Mouse (Mus musculus) gastrocnemius, adult 8-10 months (tissue): ENCODE measurements around the gene Pik3ca. TPM values are rescaled to one million over a fixed set of nuclear protein-coding genes. Genes with fewer than 3 reads are reported as not detected.
"Not testable (repeated sequence)": the region's sequence is repeated elsewhere in the genome, so short reads cannot be mapped to it uniquely, and the experiment has no call there.

Source experiments
- DNase-seq, 2 experiments: peaks; one replicate each; pipeline ENCODE4 v3.0.0; 2022; ENCODE audit warnings: low spot score in 2 of 2
- total RNA-seq, 4 experiments: library from RNA; stranded (reverse); gene quantifications; 2 replicates each; pipeline ENCODE4 v1.2.4; 2022

Gene Pik3ca
- total RNA-seq, 4 experiments from 2014 or later: 40.7 to 50.6 (median 45.8) TPM

DNA sequence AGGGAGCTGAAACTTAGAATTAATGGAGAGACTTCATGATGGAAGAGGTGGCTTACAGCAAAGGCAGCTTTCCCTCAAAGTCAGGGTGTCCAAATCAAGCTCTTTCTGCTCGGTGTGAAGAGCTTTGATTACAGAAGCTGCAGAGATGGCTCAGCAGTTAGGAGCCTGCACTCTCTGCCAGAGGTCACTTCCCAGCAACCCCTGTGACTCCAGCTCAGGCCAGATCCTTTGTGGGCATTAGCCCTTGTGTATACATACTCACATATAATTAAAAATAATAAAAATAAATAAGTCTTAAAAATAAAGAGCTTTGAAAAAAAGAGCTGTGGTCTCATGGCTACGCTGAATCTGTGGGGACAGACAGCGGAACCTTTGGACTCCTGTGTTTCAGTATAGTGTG lies 4.1 kb downstream of the Pik3ca start:
- no peak for DNase-seq

DNA sequence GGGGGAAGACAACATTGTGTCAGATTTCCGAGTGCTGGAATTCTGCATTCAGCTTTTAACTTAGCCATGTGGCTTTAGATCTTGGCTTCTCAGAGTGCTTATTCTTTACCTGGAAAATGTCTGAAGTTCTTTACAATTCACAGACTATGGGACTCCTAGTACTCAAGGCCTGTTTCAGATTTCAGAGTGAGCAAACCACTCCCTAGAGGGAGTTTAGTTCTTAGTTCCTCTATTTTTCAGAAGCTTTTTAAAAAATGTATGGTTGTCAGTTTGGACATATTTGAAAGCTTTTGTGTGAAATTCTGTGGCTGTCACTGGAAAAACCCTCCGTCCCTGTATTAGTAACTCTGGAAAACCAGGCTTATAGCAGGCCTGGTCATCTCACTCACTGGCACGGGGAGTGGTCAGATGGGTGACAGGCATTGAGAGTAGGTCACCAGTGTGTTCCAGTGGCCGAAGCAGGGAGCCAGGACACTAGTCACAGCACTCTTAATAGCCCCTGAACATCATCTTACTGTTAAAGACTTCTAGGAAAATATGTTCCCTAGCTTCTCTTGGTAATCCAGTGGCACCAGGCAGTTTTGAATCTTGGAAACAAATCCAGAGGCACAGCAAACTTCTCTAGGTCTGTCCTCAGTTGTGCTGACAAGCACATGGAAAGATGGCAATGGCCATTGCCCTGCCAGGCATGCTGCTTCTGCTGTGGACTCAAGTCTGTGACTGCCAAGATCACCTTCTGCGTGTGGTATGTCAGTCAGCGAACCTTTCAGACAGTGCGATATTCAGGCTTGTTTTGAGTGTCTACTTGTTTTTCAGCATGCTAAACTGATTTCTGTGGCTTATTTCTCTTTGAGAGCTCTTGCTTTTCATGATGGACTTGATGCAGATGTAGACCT lies 5.8 kb downstream of the Pik3ca start:
- DNase-seq: peak; percentile 44 to 50

DNA sequence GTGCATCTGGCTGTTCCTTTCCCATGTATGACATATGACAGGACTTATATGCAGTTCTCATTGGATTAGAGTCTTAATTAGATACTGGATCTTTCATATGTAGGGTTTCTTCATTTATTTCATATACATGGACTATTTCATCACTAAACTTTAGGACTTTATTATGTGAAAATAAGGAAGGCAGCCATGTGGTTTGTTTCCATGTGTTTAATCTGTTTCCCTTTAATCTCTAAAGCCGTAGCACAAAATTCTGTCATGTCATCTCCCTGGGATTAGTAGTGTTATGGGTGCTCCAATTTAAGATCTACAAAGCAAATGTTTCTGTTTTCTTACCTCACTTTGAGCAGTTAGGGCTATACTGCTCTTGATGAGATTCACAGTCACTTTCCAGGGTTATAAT lies 8.2 kb downstream of the Pik3ca start:
- DNase-seq: no peak

- no peak for DNase-seq
These were observed 9.3 kb downstream of the Pik3ca start for GRCm38 (mm10) chr3:32406804-32407203.

DNA sequence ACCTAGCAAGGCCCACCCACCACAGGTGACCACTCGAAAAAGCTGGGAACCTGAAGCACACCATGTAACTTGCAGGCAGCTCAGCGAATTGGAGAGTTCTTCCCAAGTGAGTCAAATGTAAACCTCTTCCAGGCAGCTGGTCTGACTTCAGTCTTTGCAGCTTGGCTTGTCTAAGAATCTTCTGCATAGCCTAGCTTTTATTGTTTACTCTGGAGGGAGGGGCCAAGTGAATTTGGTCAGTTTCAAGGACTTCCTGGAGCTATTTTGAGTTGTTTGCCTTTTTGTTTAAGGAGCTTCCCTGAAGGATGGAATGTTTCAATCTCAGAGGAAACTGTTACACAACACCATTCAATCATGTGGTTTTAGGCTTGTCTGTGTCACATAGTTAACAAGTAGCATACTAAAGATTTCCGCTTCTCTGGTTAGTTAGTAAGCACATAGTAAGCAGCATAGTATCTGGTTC lies 11.4 kb downstream of the Pik3ca start:
- no peak for DNase-seq

DNA sequence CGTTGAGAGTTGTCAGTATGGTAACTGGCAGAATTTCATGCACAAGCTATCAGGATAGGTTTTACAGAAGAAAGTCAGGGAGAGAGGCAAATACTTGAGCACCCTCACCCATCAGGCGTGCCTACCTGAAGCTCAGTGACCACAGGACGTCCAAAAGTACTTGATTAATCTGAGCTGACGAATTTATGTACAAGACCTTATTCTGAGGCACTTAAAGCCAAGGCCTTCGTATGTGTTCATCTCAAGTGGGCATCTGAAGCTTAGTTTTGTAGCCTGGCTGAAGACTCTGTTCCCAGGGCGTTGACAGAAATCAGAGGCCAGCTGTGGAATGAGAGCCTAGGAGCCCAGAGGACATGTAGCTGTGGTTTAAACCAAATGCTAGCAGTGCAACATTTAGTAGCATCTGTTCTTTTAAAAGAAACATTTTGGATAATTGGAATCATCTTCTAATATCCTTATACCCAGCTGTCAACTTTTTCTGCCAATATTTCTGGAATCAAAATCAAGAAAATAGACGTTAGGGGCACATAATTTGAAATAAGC lies 15.1 kb downstream of the Pik3ca start:
- DNase-seq: no peak

DNA sequence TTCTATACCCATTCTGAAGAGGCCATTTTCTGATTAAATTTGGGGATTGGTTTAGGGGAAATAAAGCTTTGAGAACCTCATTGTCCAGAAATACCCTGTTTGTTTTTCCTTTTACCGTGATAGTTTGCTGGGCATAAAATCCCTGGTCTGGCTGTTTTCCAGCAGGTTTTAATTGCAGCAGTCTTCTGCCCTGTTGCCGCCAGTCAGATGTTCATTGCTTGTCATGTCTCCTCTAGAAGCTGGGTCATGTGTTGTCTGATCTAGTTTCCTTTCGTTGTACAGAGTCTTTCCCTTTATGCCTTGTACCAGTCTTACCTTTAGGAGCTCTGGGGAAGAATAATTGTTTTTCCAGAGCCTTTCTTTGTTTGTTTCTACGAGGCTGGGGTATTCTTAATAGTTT lies 16.9 kb downstream of the Pik3ca start:
- DNase-seq: no peak

DNA sequence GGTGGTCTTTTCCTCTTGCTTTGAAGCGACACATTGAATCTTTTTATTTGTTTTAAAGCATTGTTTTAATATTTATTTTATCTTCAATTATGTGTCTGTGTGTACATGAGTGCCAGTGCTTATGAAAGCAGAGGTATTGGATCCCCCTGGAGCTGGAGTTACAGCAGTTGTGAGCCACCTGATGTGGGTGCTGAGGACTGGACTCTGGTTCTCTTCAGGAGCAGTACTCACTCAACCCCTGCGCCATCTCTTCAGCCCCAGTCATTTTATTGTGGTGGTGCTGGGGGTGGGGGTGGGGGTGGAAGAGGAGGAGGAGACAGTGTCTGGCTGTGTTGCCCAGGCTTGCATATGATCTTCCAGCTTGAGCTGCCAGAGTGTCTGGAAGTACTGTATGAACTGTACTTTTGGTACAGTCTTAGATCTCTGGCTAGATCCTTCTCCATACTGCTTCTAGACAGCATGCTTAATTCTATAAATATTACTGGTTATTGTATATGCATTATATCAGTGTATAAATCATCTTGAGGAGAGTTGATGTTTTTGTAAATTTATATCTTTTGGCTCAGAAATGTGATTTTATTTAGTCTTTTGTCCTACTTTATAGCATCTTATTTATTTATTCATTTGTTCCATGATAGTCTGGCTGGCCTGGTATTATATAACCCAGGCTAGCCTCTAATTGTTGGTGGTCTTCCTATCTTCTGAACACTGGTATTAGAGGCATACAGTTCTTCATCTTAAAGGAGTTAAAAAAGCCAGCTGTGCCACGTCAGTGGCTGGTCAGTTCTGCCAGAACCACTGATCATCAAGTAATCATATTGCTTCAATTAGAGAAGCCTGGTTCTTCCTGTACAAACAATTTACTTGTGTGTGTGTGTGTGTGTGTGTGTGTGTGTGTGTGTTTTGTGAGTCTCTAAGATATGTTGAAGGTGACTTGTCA lies 18.2 kb downstream of the Pik3ca start:
- no peak for DNase-seq

DNA sequence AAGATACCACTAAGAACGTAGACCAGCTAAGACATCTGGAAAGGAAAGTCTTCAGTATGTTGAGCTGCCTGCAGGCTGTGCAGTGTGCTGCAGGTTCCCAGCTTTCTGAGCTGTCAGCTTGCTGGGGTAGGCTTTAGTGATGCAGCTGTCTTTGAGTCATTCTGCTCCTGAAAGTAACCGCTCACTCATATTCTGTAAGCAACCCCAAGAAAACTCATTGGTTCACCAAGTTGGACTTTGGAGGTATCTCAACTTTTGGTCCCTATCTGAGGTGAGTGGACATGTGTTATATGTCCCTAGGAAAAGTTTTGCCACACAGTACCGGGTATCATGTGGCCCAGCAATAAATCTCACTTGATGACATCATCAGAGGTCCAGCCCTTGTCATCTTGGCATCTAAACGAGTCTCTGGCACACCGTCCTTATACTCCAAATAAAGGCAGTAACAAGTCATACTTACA lies 20.3 kb downstream of the Pik3ca start:
- peak; percentile 22 to 23 for DNase-seq

- DNase-seq: no peak
These were observed 22.4 kb downstream of the Pik3ca start for GRCm38 (mm10) chr3:32419866-32420265.

- no peak for DNase-seq
These were observed 23.9 kb downstream of the Pik3ca start for GRCm38 (mm10) chr3:32421115-32422054.

DNA sequence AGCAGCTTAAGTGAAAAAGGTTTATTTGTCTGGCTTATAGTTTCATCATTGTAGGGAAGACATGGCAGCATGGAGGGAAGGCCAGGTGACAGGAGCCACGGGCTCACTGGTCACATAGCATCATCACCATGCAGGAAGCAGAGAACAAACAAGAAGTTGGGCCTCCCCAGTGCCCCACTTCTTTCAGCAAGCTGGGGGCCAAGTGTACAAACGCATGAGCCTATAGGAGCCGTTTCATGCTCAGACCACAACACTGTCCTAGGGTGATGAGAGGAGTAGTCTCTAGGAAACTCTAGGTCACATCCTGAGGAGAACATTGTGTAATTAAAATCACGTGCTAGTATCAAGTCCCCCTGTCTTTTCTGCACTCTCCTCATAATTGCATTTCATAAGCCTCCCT lies 30.2 kb downstream of the Pik3ca start:
- no peak for DNase-seq

GRCm38 (mm10) chr3:32428361-32428760 lies 30.9 kb downstream of the Pik3ca start:
- no peak for DNase-seq

GRCm38 (mm10) chr3:32428921-32429320 lies 31.4 kb downstream of the Pik3ca start:
- peak; percentile 14 to 21 for DNase-seq

DNA sequence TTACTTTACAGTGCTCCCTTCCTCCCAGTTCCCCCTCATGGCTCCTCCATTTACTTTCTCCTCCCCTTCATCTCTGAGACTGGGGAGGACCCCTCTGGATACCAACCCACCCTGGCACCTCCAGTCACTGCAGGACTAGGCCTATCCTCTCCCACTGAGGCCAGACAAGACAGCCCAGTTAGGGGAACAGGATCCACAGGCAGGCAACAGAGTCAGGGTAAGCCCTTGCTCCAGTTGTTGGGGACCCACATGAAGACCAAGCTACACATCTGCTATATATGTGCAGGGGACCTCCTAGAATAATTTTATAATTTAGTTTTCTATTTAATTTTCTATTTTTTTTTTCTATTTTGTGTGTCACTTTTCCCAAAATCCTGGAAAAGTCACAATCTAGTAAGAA lies 31.9 kb downstream of the Pik3ca start:
- not testable (repeated sequence) for DNase-seq

DNA sequence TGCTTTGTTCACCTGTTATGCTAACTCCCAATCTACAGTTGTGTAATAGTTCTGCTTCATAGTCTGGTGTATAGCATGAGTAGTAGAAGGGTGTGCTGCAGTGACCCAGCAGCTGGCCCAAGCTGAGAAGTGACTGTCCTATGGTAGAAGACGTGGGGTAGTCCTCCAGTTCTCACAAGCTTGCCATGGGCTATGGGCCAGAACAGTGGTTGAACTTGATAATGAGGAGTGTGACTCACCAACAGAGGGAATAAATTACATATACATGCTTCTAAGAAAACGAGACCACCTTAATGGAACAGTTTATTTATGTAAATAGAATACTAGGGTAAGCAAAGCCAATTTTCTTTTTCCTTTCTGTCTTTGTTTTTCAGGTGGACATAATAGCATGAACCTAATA lies 32.9 kb downstream of the Pik3ca start:
- no peak for DNase-seq

DNA sequence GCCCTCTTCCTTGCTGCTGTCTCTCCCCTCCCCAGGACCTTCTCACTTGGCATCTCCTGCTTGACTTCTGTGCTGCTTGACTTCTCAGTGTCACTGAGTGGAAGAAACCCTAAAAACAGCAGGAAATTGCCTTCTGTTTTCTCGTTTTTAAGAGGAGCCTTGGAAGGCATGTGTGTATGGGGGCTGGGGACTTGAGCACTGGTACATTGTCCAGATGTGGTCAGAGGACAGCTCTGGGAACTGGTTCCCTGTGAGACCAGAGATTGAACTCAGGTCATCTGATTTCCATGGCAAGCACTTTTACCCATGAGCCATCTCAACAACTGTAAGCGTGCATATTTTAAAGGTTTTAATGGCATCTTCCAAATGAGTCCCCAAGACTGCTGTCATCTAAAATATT lies 36.5 kb downstream of the Pik3ca start:
- DNase-seq: no peak

DNA sequence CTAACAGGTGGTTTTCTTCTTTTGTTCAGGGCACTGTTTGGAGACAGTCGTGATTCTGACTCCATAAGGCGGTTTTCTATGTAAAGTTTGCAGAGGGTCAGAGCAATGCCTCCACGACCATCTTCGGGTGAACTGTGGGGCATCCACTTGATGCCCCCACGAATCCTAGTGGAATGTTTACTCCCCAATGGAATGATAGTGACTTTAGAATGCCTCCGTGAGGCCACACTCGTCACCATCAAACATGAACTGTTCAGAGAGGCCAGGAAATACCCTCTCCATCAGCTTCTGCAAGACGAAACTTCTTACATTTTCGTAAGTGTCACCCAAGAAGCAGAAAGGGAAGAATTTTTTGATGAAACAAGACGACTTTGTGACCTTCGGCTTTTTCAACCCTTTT lies 38.6 kb downstream of the Pik3ca start:
- no peak for DNase-seq

GRCm38 (mm10) chr3:32437297-32437696 lies 39.8 kb downstream of the Pik3ca start:
- DNase-seq: no peak

GRCm38 (mm10) chr3:32437820-32438219 lies 40.3 kb downstream of the Pik3ca start:
- no peak for DNase-seq

DNA sequence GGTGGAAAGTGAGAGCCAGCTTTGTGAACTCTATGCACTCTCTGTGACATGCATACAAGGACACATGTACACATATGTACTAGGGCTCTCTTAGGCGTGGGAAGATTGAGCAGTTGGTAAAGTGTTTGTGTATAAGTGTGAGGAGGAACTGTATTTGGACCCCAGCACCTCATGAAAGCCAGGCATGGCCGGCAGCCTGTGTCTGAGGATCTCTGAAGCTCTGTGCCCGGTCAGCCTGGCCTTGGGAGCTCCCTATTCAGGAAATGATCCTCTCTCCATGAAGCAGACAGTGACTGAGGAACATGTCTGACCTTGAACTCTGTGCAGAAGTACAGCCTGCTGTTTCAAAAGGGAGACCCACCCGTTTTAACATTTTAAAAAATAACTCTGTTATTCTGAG lies 41.2 kb downstream of the Pik3ca start:
- DNase-seq: no peak
